Mouse (Mus musculus) embryonic stem cell, embryonic (primary cell): Measurements from ENCODE around the gene Naa80.

Experiments
- CTCF ChIA-PET, 4 experiments: fragments of 300-600 bp in 2 of 4; fragments of 350-600 bp in 2 of 4; sonication (Branson Sonifier 250); formaldehyde crosslinking; loops; one replicate each; lab custom pipeline; 2022; ENCODE audit warnings: inconsistent platforms in 2 of 4; lab: Charles Lee
- POLR2A ChIA-PET, 4 experiments: fragments of 300-600 bp in 2 of 4; fragments of 350-600 bp in 2 of 4; sonication (Branson Sonifier 250); formaldehyde crosslinking; loops; one replicate each; lab custom pipeline; 2022; ENCODE audit warnings: antibody characterized with exemption in 4 of 4, inconsistent platforms in 1 of 4; lab: Charles Lee

Naa80 gene

DNA sequence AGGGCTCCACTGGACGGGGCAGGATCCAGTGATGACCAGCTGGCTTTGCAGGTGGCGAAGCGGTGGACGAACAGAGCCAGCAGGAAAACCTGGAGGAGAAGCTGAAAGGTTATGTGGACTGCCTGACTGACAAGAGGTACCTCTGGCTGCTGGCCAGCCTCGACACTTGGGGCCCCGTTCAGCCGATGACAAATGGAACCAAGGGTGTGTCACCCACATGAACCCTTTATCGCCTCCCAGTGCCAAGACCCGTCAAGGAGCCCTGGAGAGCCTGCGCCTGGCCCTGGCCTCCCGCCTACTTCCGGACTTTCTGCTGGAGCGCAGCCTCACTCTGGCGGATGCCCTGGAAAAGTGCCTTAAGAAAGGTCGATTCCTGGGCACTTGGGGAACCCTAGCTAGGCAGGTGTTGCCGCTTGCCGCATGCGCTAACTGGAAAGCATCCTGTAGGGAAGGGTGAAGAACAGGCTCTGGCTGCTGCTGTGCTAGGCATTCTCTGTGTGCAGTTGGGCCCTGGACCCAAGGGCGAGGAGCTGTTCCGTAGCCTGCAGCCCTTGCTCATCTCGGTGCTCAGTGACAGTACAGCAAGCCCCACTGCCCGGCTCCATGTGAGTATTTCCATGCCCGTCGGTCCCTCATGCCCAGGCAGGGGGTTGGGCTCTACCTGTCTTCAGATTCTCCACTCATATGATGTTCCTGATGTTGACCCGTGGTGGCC is 11.5 kb downstream of the Naa80 start:
- POLR2A ChIA-PET: interaction anchor here in 3 of 4 experiments (0.6 to 29.0 kb wide), 15 partner anchors 4 to 799 kb away, joined by 3 to 450 read pairs (median 5); partner anchors contain the start of genes Hyal1 (in 2 of the 3), Hyal2 (in 2 of the 3), Naa80 (in 2 of the 3) and Hyal3 (in 1 of the 3)
- CTCF ChIA-PET: interaction anchor here in 3 of 4 experiments (0.6 to 2.9 kb wide), 10 partner anchors 11 to 295 kb away, joined by 3 to 16 read pairs (median 4); no protein-coding TSS in a partner anchor

DNA sequence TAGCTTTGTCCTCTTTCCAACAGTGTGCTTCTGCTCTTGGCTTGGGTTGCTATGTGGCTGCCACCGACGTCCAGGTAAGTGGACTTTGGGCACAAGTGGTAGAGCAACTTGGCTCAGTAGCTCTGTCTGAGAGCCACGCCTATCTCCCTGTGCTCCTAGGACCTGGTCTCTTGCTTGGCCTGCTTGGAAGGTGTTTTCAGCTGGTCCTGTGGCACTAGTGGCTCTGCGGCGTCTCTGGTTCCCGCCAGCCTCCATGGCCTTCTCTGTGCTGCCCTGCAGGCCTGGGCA is 12.0 kb downstream of the Naa80 start:
- POLR2A ChIA-PET: interaction anchor here in 3 of 4 experiments (1.1 to 29.0 kb wide), 10 partner anchors 4 to 40 kb away, joined by 3 to 450 read pairs (median 5); partner anchors contain the start of genes Hyal1 (in 2 of the 3), Naa80 (in 2 of the 3), Hyal2 (in 1 of the 3) and Hyal3 (in 1 of the 3)
- CTCF ChIA-PET: interaction anchor here in 3 of 4 experiments (0.6 to 2.9 kb wide), 9 partner anchors 10 to 295 kb away, joined by 3 to 16 read pairs (median 5); no protein-coding TSS in a partner anchor

DNA sequence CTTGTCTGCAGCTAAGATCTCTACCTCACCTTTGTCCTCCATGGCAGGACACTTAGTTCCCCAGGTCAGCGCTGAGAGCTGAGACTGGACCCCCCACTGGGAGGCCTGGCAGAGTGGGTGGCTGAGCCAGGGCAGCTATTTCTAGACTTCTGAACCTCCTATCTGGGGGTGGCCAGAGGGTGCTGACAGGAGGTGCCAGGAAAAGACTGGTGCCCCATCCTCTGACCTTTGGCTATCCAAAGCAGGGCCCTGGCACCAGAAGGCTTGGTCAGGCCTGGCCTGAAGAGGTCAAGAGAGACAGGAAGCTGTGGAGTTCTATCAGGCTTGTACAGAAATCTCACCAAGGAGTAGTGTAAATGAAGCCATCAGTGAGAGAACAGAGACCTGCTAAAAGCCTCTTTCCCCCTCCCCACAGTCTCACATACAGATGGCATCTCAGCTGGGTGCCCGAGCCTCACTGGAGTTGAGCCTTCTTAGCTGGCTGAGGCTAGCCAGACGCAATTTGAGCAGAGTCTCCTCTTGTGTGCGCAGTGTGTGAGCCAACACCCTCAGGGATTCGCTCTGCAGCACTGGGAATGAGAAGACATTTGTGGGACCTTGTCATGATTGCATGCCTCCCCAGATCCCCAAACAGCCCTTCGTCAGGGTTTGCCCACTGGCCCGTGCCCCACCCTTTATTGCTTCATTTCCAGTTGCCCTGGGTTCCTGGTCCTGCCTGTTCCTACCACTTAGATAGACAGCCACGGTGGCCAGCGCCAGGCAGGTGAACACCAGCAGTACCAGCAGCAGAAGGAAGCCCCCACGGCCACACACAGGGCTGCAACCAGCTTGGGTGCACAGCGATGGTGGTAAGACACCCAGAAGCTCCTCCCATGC is 14.7 kb downstream of the Naa80 start:
- CTCF ChIA-PET: interaction anchor here (0.6 to 1.4 kb wide), 6 partner anchors 11 to 52 kb away, joined by 3 read pairs; no protein-coding TSS in a partner anchor
- POLR2A ChIA-PET: interaction anchor here in 3 of 4 experiments (0.6 to 21.2 kb wide), 16 partner anchors 9 to 502 kb away, joined by 3 to 450 read pairs (median 4); partner anchors contain the start of genes Hyal1 (in 2 of the 3), Hyal3 (in 2 of the 3), Naa80 (in 2 of the 3) and Gnai2 (in 1 of the 3)

DNA sequence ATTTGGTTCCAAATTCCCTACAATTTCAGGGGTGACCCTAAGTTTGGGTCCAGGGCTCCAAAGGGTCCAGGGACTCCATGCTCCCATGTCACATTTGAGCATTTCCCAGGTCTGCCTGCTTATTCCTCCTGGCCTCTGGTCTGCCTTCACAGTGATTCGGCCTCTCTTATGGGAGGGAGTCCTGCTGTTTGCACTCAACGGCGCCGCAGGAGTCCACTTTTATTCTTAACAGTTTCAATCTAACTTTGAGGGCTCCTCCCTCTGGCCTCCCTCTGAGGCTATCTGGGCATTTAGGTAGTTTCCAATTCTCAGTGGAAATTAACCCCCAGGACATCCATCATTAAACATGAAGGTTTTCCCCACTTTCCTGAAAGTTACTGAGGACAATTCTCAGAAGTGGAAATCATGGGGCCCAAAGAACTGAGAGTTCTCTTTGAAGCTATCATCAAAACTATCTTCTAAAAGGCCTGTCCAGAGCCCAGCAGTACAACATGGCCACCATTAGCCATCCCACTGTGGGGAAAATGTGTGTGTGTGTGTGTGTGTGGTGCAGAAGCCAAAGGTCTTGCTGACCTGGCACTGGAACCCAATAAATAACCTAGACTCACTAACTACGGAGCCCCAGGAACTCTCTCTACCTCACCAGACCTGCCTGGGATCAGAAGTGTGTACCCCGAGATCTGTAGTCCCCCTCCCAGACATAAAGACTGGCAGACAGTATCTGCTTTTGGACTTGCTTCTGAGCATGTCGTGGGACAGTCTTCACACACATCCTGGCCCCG is 15.8 kb downstream of the Naa80 start:
- CTCF ChIA-PET: interaction anchor here in 1 of 4 experiments (0.7 kb wide), 1 partner anchor 52 kb away, joined by 4 read pairs; no protein-coding TSS in a partner anchor
- POLR2A ChIA-PET: interaction anchor here (1.0 to 21.2 kb wide), 9 partner anchors 12 to 44 kb away, joined by 3 to 450 read pairs (median 3); partner anchors contain the start of genes Hyal1 (in 2 of the 4), Naa80 (in 2 of the 4), Hyal2 (in 1 of the 4) and Hyal3 (in 1 of the 4)

DNA sequence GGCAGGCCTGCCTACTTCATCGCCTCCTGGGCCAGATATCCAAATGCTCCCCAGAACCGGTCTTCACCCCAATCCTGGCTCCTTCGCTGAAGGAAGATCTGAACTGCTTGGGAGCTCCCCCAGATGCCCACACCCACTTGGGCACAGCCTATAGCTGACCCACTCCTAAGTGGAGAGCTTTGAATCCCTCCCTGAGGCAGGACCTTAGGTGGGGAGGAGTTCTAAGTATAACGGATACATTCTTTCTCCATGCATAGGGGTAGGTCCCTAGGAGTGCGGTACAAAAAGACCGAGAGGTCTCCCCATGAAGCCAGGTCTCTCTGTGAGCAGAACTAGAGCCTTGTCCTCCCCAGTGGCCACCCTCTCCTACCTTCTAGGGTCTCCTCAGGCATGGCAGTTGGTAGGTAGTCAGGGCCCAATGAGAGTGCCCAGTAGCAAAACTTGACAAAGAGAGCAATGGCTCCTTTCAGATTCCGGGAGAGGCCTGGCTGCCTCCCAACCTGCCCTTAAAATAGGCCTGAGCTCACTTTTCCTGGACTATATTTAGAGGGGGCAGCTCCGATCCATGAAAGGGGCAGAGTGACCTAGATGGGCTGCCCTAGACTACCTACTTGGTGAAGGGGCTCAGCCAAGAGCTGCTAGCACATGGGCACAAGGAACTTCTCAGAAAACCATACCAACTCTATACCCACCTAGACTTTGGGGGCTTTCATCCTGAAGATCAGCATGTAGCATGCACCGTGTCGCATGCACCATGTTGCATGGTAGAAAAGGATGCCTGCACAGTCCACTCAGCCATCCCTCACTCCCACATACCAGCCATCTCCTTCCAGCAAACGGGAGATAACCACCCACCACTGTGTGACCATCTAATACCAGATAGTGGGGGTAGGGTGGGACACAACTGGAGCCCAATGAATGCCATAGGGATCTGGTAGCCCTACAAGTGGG is 18.2 kb downstream of the Naa80 start:
- POLR2A ChIA-PET: interaction anchor here in 3 of 4 experiments (1.0 to 21.2 kb wide), 9 partner anchors 9 to 79 kb away, joined by 3 to 450 read pairs (median 5); partner anchors contain the start of genes Ifrd2 (in 2 of the 3), Hyal1 (in 1 of the 3), Hyal2 (in 1 of the 3) and Hyal3 (in 1 of the 3)
- CTCF ChIA-PET: interaction anchor here in 2 of 4 experiments (0.5 to 7.5 kb wide), 3 partner anchors 15 to 294 kb away, joined by 3 to 69 read pairs (median 3); no protein-coding TSS in a partner anchor

DNA sequence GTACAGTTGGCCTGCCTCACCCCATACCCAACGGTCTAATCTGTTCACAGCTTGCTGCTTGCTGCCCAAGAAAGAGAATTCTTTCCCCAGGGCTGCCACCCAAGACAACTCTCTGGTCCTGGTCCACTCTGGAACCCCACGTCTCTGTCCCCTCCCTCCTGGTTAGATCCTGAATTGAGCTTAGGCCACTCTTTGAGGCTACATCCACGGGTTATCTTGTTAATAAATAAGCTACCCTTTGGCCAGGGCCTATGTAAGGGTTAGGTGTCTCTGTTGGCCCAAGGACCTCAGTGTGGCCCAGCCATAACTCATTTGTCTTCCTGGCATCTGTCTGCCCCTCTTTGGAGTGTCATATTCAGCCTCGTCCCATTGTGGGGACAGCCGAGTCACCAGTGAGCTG is 19.7 kb downstream of the Naa80 start:
- ChIA-PET CTCF (interaction anchor here in 3 of 4 experiments (0.8 to 7.5 kb wide), 8 partner anchors 14 to 79 kb away, joined by 3 to 109 read pairs (median 40); partner anchors contain the start of gene Sema3b (in 1 of the 3)), POLR2A (interaction anchor here in 2 of 4 experiments (0.7 to 21.2 kb wide), 16 partner anchors 8 to 298 kb away, joined by 3 to 450 read pairs (median 7); partner anchors contain the start of genes Hyal1 (in 2 of the 2), Hyal3 (in 2 of the 2), Ifrd2 (in 2 of the 2) and Naa80 (in 2 of the 2))

DNA sequence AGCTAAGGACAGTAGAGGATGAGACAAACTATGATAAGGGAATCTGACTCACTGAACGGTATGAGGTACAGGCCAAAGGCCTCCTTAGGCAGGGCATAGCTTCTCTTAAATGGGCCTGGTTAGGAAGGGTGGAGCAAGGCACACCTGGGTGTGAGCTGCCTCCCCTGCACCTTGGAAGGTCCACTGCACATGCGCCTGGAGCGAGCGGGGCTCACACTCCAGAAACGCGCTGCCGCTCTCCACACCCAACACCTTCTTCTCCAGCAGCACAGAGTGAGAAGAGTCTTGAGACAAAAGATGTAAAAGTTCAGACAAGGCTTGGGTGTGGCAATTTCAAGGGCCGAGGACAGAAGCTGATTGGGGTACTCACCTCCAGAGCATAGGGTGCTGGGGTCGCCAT is 20.7 kb downstream of the Naa80 start:
- ChIA-PET POLR2A (interaction anchor here in 3 of 4 experiments (0.6 to 21.2 kb wide), 22 partner anchors 8 to 446 kb away, joined by 3 to 450 read pairs (median 6); partner anchors contain the start of genes Hyal1 (in 2 of the 3), Hyal3 (in 2 of the 3), Ifrd2 (in 2 of the 3) and Naa80 (in 2 of the 3)), CTCF (interaction anchor here (0.8 to 7.5 kb wide), 22 partner anchors 9 to 305 kb away, joined by 3 to 109 read pairs (median 6); partner anchors contain the start of genes Sema3b (in 2 of the 4) and Hyal3 (in 1 of the 4))

DNA sequence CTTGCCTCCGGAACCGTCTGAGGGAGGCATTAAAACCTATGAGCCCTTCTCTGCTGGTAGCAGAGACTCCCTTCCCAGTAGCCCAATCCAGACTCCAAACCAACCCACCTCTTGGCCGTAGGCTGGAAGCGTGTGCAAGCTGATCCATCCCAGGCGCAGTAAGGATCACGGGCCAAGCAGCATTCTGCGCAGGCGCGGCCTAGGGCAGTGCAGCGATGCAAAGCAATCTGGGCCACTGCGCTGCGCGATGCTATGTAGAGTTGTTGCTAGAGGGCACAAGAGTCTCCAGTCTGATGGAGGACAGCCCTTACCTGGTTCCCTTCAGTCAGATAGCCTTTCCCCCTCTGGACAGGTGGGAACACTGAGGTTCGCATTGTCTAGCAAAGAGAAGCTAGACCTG is 21.2 kb downstream of the Naa80 start:
- CTCF ChIA-PET: interaction anchor here (0.8 to 7.5 kb wide), 33 partner anchors 9 to 305 kb away, joined by 3 to 109 read pairs (median 4); partner anchors contain the start of genes Sema3b (in 2 of the 4), Gnai2 (in 1 of the 4), Hyal3 (in 1 of the 4) and Ifrd2 (in 1 of the 4)
- POLR2A ChIA-PET: interaction anchor here in 3 of 4 experiments (0.8 to 21.2 kb wide), 26 partner anchors 8 to 69 kb away, joined by 3 to 450 read pairs (median 5); partner anchors contain the start of genes Hyal1 (in 2 of the 3), Hyal3 (in 2 of the 3), Ifrd2 (in 2 of the 3) and Naa80 (in 2 of the 3)

DNA sequence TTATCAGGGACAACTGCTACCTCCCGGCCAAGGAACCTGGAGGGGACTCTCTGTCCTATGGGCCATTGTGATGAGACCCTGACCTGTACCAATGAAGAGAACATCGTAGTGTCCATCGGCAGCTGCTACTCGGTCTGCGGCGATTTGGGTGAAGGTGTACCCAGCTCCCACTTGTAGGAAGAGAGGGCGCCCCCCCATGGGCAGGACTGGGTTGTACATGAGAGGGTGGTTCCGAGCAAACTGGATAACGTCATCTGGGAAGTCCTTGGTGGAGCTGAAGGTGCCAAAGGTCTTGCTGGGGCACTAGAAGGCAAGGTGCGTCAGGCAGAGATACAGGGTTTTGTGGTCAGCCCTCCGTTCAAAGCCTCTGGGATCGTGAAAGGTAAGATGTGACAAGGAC is 22.1 kb downstream of the Naa80 start:
- CTCF ChIA-PET: interaction anchor here (0.6 to 7.5 kb wide), 48 partner anchors 8 to 723 kb away, joined by 3 to 109 read pairs (median 4); partner anchors contain the start of genes Gnai2 (in 2 of the 4), Hyal3 (in 2 of the 4), Ifrd2 (in 2 of the 4) and Sema3b (in 2 of the 4)

DNA sequence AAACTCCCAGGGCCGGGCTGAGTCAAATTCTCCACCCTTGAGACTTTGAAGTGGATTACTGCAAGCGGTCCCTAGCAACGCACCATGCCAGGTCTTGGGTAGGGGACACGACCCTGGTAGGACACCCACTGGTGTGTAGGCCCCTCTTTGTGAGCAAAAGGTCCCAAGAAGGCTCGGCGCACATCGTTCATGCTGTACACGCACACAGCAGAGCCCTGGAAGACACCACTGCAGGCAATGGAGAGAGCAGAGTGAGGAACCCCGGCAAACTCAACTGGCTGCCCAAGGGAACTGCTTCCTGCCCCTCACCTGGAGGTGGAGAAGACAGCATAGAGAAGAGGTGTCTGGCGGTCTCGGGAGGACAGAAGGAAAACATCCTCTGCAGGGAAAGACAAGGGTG is 22.6 kb downstream of the Naa80 start:
- CTCF ChIA-PET: interaction anchor here (0.6 to 7.5 kb wide), 35 partner anchors 9 to 254 kb away, joined by 3 to 109 read pairs (median 5); partner anchors contain the start of genes Gnai2 (in 2 of the 4), Ifrd2 (in 2 of the 4), Cyb561d2 (in 1 of the 4) and Hyal1 (in 1 of the 4)
- POLR2A ChIA-PET: interaction anchor here in 3 of 4 experiments (0.6 to 21.2 kb wide), 13 partner anchors 8 to 65 kb away, joined by 3 to 450 read pairs (median 5); partner anchors contain the start of genes Hyal1 (in 2 of the 3), Ifrd2 (in 2 of the 3), Naa80 (in 2 of the 3) and Hyal2 (in 1 of the 3)

More for the DNA sequence above, 22.1 kb downstream of the Naa80 start:
- POLR2A ChIA-PET: interaction anchor here in 3 of 4 experiments (0.5 to 21.2 kb wide), 27 partner anchors 9 to 83 kb away, joined by 3 to 450 read pairs (median 5); partner anchors contain the start of genes Hyal1 (in 2 of the 3), Ifrd2 (in 2 of the 3), Naa80 (in 2 of the 3) and Tusc2 (in 2 of the 3)

DNA sequence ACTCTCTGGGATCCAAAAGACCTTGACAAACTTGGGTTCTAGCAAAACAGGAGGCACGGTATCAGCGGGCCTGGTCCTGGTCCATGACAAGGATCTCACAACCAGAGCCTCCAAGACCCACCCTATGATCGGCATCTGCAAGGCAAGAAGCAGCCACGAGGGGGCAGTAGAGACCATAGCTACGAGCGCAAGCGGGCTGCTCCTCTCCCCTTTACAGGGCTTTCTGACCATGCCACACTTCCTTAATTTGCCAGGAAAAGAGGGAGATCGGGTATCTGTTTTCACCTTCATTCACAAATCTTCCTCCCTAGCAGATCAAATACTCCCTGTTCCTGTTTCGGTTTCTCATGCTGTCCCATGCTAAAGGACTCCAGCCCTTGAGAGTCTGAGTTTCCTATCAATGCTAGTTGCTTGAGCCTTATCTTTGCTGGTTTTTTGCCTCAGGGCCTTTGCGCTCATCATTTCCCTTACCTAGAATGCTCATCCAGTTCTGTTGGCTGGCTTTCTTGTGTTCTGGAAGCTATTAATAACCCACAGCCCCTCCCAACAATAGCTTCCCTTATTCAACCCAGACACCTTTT is 23.5 kb downstream of the Naa80 start:
- ChIA-PET CTCF (interaction anchor here (0.6 to 7.5 kb wide), 35 partner anchors 9 to 356 kb away, joined by 3 to 109 read pairs (median 4); partner anchors contain the start of genes Ifrd2 (in 2 of the 4), Gnai2 (in 1 of the 4) and Sema3b (in 1 of the 4)), POLR2A (interaction anchor here (0.6 to 21.2 kb wide), 14 partner anchors 9 to 438 kb away, joined by 3 to 450 read pairs (median 4); partner anchors contain the start of genes Ifrd2 (in 2 of the 4), Hyal1 (in 1 of the 4), Hyal2 (in 1 of the 4) and Hyal3 (in 1 of the 4))

DNA sequence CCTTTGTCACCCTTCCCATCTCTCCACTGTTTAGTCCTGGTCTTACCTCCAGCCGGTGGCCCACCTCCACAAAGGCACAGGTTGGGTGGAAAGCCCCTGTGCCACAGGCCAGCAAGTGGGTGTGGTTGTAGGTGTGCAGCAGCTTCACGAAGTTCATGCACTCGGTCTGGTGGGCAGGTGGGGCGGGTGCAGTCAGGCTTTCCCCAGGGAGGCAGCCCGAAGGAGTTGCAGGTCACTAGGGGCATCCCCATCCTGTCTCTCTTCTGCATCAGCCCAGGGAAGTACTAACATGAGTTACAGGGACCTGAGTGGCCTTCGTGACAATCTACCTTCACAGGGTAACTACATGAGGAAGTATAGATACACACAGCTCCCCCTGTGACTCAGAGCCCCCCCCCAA is 24.6 kb downstream of the Naa80 start:
- ChIA-PET POLR2A (interaction anchor here in 3 of 4 experiments (0.8 to 21.2 kb wide), 6 partner anchors 8 to 42 kb away, joined by 4 to 450 read pairs (median 8); partner anchors contain the start of genes Hyal1 (in 1 of the 3), Hyal2 (in 1 of the 3), Hyal3 (in 1 of the 3) and Ifrd2 (in 1 of the 3)), CTCF (interaction anchor here (0.6 to 7.5 kb wide), 9 partner anchors 9 to 393 kb away, joined by 3 to 109 read pairs (median 8); partner anchors contain the start of genes Gm20662 (in 1 of the 4), Gnai2 (in 1 of the 4) and Sema3b (in 1 of the 4))

DNA sequence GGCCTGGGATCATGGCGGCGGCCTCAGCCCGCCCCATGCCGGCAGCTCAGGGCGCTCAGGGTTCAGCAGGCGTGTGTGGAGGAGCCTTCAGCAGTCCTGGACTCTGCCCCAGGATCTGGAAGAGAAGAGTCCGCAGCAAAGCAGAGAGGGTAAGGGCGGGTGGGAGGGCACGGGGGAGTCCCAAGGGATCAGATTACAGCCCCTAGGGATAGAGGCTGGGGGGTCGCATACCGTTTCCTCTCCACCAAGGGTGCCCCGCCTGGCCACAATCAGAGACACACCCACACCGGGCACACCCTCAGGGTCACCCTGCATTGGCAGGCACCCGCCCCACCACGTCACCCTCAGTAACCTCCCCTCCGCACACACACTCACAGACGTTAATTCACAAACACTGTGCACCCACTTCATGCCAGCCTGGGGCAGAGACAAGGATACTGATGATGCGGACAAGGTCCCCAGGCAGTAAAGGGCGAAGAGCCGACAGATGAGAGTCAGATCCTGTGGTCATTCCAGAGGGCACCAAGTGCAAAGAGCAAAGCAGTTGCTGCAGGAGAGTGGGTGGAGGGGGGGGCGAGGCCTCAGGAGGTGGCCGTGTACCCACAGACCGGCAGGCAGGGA is 26.5 kb downstream of the Naa80 start:
- ChIA-PET CTCF (interaction anchor here in 1 of 4 experiments (0.5 to 1.5 kb wide), 4 partner anchors 13 to 40 kb away, joined by 3 to 7 read pairs (median 3); partner anchors contain the start of gene Ifrd2), POLR2A (interaction anchor here in 2 of 4 experiments (1.5 to 21.2 kb wide), 2 partner anchors 19 to 29 kb away, joined by 4 to 450 read pairs; partner anchors contain the start of genes Hyal1 (in 1 of the 2), Hyal2 (in 1 of the 2), Hyal3 (in 1 of the 2) and Ifrd2 (in 1 of the 2))
